Mouse (Mus musculus) thymus, adult 2 months (tissue): ENCODE measurements around the gene Mmp27.

Experiments
- CTCF ChIP-seq: fragments of 200-500 bp; IDR thresholded peaks from 2 replicates; pipeline ENCODE4 v1.5.1; 2012; ENCODE audit warnings: mild to moderate bottlenecking, control low read depth, low read length, moderate library complexity, borderline replicate concordance; ENCODE audit not compliant: control insufficient read depth, poor library complexity, insufficient read depth; ENCODE audit errors: extremely low read depth
- POLR2A ChIP-seq: fragments of 200-500 bp; IDR thresholded peaks from 2 replicates; pipeline ENCODE4 v1.6.1; 2012; ENCODE audit warnings: mild to moderate bottlenecking, low read length, control low read depth, moderate library complexity; ENCODE audit not compliant: control insufficient read depth, poor library complexity, insufficient read depth; ENCODE audit errors: extremely low read depth

DNA sequence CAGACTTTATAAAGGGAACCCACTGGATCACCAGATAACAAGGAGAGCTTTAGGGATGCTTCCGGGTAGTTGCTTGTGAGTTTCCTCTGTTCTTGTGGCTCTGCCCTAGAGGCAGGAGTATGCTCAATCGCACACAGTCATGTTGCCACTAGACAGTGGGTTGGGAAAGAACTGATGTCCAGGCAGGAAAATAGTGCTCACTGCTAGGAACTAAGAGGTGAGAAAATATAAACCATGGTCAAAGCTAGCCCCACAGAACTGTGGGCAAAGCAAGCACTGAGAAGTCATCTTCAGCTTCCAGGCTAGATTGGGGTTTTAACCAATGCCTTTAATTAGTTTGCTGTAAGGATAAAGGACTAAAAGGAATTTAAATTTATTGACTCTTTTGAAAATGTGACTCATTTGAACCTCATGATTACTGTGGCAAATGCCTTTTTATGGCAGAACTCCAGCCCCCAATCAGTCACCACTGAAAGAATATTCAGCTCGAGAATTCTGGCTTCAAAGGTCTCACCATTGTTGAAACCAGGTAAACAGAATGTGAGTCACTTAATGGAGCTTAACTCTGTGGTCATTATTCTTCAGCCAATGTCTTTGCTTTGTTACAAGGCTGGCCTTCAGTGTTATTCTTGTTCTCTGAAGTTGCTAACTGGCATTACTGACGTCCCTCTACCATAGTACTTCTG, 44.8 kb upstream of the Mmp27 start:
- TF ChIP-seq POLR2A (no peak), CTCF (no peak)
